Mouse (Mus musculus) heart, embryonic 12.5 days (tissue): Measurements from ENCODE around the gene Klhl7. TPM values are rescaled to one million over a fixed set of nuclear protein-coding genes. Genes with fewer than 3 reads are reported as not detected.
"Not testable (repeated sequence)": the region's sequence is repeated elsewhere in the genome, so short reads cannot be mapped to it uniquely, and the experiment has no call there.

Experiments used
- ATAC-seq: fragments of 200-750 bp; cut with Nextera tagmentation; 2 replicates; pipeline ENCODE4 v1.8.0; 2017; ENCODE audit warnings: moderate TSS enrichment, moderate library complexity; ENCODE audit not compliant: insufficient number of reproducible peaks, low FRiP score
- H3K27ac ChIP-seq: fragments of 300-500 bp; sonication (generic); 2 replicates; pipeline ENCODE4 v1.5.1; 2016; ENCODE audit warnings: mild to moderate bottlenecking, moderate library complexity; ENCODE audit not compliant: poor library complexity, severe bottlenecking
- H3K27me3 ChIP-seq: fragments of 300-500 bp; sonication (generic); replicated peaks from 2 replicates; pipeline ENCODE4 v1.6.1; 2016; ENCODE audit warnings: mild to moderate bottlenecking, moderate library complexity
- H3K36me3 ChIP-seq: fragments of 300-500 bp; sonication (generic); 2 replicates; pipeline ENCODE4 v1.6.1; 2016; ENCODE audit warnings: mild to moderate bottlenecking, moderate library complexity
- H3K4me1 ChIP-seq: fragments of 300-500 bp; sonication (generic); replicated peaks from 2 replicates; pipeline ENCODE4 v1.6.1; 2016; ENCODE audit warnings: mild to moderate bottlenecking
- H3K4me2 ChIP-seq: fragments of 300-500 bp; sonication (generic); 2 replicates; pipeline ENCODE4 v1.6.1; 2016; ENCODE audit warnings: mild to moderate bottlenecking, moderate library complexity
- H3K4me3 ChIP-seq: fragments of 300-500 bp; sonication (generic); 2 replicates; pipeline ENCODE4 v1.5.1; 2016; ENCODE audit warnings: mild to moderate bottlenecking
- H3K9ac ChIP-seq: fragments of 300-500 bp; sonication (generic); 2 replicates; pipeline ENCODE4 v1.6.1; 2016; ENCODE audit warnings: mild to moderate bottlenecking, moderate library complexity
- H3K9me3 ChIP-seq: fragments of 300-500 bp; sonication (generic); replicated peaks from 2 replicates; pipeline ENCODE4 v1.6.1; 2016; ENCODE audit warnings: mild to moderate bottlenecking, moderate library complexity
- WGBS: fragments of 180-500 bp; shearing (Covaris S2); methylation state at CpG from one replicate; pipeline ENCODE4 v1.1.7; 2016; 5-methylcytosine and 5-hydroxymethylcytosine counted together
- polyA plus RNA-seq: library from polyadenylated mRNA; unstranded; fragments of >200 nt; fragmentation: Nextera tagmentation; extraction: Ambion mirVana; gene quantifications from 2 replicates; pipeline ENCODE4 v1.2.1, GENCODE M21; 2016

The Klhl7 gene
- polyA plus RNA-seq, 1 experiment from 2014 or later: 51.1 TPM

GRCm38 (mm10) chr5:24095881-24096280, 4.5 kb upstream of the Klhl7 start:
- H3K27me3 ChIP-seq: no peaks in the 10 kb centered on the region
- H3K27ac ChIP-seq: no peak overlapping the region
- 0 out of 2 replicates have a peak, but pooled peaks cover 3% of the 10 kb centered on the region for H3K4me1 ChIP-seq
- H3K4me2 ChIP-seq: no peak overlapping the region
- H3K36me3 ChIP-seq: no peaks in the 10 kb centered on the region
- H3K9me3 ChIP-seq: no peaks in the 10 kb centered on the region
- WGBS: 52% methylated on average over 5 of the region's 5 CpGs
- no peak overlapping the region for H3K4me3 ChIP-seq
- no peak overlapping the region for H3K9ac ChIP-seq
- ATAC-seq: no peak

GRCm38 (mm10) chr5:24100810-24101311, 456 bp downstream of the Klhl7 start:
- under 1% methylated on average over 40 of the region's 46 CpGs for WGBS
- ATAC-seq: peak; percentile 89

GRCm38 (mm10) chr5:24101446-24102140, 1.2 kb downstream of the Klhl7 start:
- H3K27me3 ChIP-seq: no peaks in the 10 kb centered on the region
- H3K4me1 ChIP-seq: 0 out of 2 replicates have a peak, but pooled peaks cover 6% of the 10 kb centered on the region
- no peak for ATAC-seq
- peak overlapping the region; percentile 79 for H3K4me3 ChIP-seq
- H3K9ac ChIP-seq: peak overlapping the region; percentile 89
- H3K9me3 ChIP-seq: no peaks in the 10 kb centered on the region
- WGBS: 11% methylated on average over 8 of the region's 8 CpGs
- H3K4me2 ChIP-seq: peak overlapping the region; percentile 69
- no peaks in the 10 kb centered on the region; the same call in 1 of the 2 replicates for H3K36me3 ChIP-seq
- 0 out of 2 replicates have a peak overlapping the region, but pooled peaks have one; percentile 87 for H3K27ac ChIP-seq

More at GRCm38 (mm10) chr5:24100810-24101311, 456 bp downstream of the Klhl7 start:
- Histone ChIP-seq H3K27ac (peak overlapping the region; percentile 87), H3K9me3 (no peaks in the 10 kb centered on the region), H3K4me1 (0 out of 2 replicates have a peak, but pooled peaks cover 6% of the 10 kb centered on the region), H3K36me3 (no peaks in the 10 kb centered on the region), H3K9ac (peak overlapping the region; percentile 89), H3K4me2 (peak overlapping the region; percentile 69), H3K4me3 (peak overlapping the region; percentile 79), H3K27me3 (no peaks in the 10 kb centered on the region)

DNA sequence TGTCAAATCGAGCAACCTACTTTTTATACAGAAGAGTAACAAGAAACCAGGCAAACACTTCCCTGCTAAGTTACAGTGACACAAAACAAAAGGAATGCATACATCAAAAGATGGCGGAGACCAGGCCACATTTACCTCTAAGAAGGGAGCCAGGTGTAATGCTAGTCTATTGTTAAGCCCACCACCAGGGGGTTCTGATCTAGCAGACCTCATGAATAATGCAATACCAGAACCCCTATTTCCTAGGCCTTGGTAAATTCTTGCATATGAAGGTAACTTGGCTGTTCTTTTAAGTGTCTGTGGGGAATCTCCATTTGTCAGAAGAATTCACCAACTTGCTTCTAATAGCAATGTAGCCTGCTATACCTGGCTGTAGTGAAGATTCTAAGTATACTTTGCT, 2.8 kb downstream of the Klhl7 start:
- H3K4me2 ChIP-seq, H3K27me3 ChIP-seq, H3K9ac ChIP-seq, ATAC-seq, H3K36me3 ChIP-seq, H3K4me3 ChIP-seq, H3K4me1 ChIP-seq, H3K9me3 ChIP-seq, H3K27ac ChIP-seq: not testable (repeated sequence)
- 73% methylated on average over 2 of the region's 2 CpGs for WGBS

- ATAC-seq: no peak
- H3K9me3 ChIP-seq: no peaks in the 10 kb centered on the region
- H3K4me1 ChIP-seq: 0 out of 2 replicates have a peak, but pooled peaks cover 6% of the 10 kb centered on the region
- H3K9ac ChIP-seq: no peak overlapping the region
- WGBS: 78% methylated on average over 2 of the region's 2 CpGs
- H3K36me3 ChIP-seq: peaks cover 6% of the 10 kb centered on the region; the same call in 1 of the 2 replicates
- no peak overlapping the region for H3K4me2 ChIP-seq
- H3K27ac ChIP-seq: no peak overlapping the region
- no peak overlapping the region for H3K4me3 ChIP-seq
- no peaks in the 10 kb centered on the region for H3K27me3 ChIP-seq
Measured at GRCm38 (mm10) chr5:24103841-24104240, 3.4 kb downstream of the Klhl7 start.

GRCm38 (mm10) chr5:24107071-24107739, 6.8 kb downstream of the Klhl7 start:
- ATAC-seq: no peak
- H3K4me3 ChIP-seq: no peak overlapping the region
- no peaks in the 10 kb centered on the region for H3K27me3 ChIP-seq
- no peak overlapping the region for H3K27ac ChIP-seq
- no peaks in the 10 kb centered on the region for H3K9me3 ChIP-seq
- H3K36me3 ChIP-seq: peaks cover 15% of the 10 kb centered on the region
- 89% methylated on average over 7 of the region's 7 CpGs for WGBS
- no peak overlapping the region for H3K9ac ChIP-seq
- H3K4me1 ChIP-seq: 0 out of 2 replicates have a peak, but pooled peaks cover 3% of the 10 kb centered on the region
- no peak overlapping the region for H3K4me2 ChIP-seq

DNA sequence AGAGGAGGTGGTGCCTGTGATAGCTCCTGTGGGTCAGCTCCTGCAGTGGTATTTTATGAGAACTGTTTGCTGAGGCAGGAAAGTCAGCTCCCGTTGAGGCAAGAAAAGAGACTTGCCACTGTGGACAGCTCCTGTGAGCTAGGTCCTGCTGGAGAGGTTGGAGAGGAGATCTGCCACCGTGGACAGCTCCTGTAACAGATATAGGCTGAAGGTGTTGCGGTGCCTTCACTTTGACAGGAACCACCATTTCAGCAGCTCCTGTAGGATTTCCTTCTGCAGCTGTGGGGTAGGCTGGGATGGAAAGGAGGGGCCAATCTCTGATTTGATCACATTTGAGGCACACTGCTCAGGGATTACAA, 7.3 kb downstream of the Klhl7 start:
- no peaks in the 10 kb centered on the region for H3K9me3 ChIP-seq
- H3K36me3 ChIP-seq: peaks cover 15% of the 10 kb centered on the region
- no peak overlapping the region for H3K27ac ChIP-seq
- H3K4me3 ChIP-seq: no peak overlapping the region
- no peak for ATAC-seq
- H3K4me2 ChIP-seq: no peak overlapping the region
- 45% methylated on average over 3 of the region's 3 CpGs for WGBS
- no peak overlapping the region for H3K9ac ChIP-seq
- H3K27me3 ChIP-seq: no peaks in the 10 kb centered on the region
- 0 out of 2 replicates have a peak, but pooled peaks cover 3% of the 10 kb centered on the region for H3K4me1 ChIP-seq

DNA sequence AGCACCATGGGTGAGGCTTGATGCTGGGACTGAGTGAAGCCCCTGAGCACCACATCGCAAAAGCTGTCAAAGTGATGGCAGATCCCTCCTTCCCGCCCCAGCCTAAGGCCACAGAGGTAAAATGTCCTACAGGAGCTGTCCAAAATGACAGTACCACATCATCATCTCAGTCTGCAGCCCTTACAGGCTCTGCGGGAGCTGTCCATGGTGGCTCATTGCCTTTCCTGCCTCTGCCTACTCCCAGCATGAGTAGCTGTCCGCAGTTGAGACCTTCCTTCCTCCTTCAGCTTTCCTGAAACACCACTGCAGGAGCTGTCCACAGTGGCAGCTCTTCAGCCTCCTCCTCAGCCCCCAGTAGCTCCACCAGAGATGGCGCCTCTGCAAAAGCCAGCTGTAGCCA, 9.7 kb downstream of the Klhl7 start:
- Histone ChIP-seq H3K36me3 (peaks cover 15% of the 10 kb centered on the region), H3K27me3 (no peaks in the 10 kb centered on the region), H3K9me3 (no peaks in the 10 kb centered on the region), H3K4me1 (no peaks in the 10 kb centered on the region), H3K9ac (no peak overlapping the region), H3K27ac (no peak overlapping the region), H3K4me3 (no peak overlapping the region), H3K4me2 (no peak overlapping the region)
- WGBS: 60% methylated on average over 5 of the region's 5 CpGs
- ATAC-seq: no peak

GRCm38 (mm10) chr5:24112116-24112903, 11.9 kb downstream of the Klhl7 start:
- ATAC-seq: no peak
- Histone ChIP-seq H3K36me3 (peaks cover 15% of the 10 kb centered on the region; the same call in 1 of the 2 replicates), H3K4me2 (no peak overlapping the region), H3K27ac (no peak overlapping the region), H3K4me1 (0 out of 2 replicates have a peak, but pooled peaks cover 3% of the 10 kb centered on the region), H3K27me3 (no peaks in the 10 kb centered on the region), H3K4me3 (no peak overlapping the region), H3K9ac (no peak overlapping the region), H3K9me3 (no peaks in the 10 kb centered on the region)
- 80% methylated on average over 12 of the region's 12 CpGs for WGBS

- peaks cover 15% of the 10 kb centered on the region; the same call in 1 of the 2 replicates for H3K4me1 ChIP-seq
- H3K36me3 ChIP-seq: peaks cover 10% of the 10 kb centered on the region
- no peak overlapping the region for H3K27ac ChIP-seq
- peaks cover 4% of the 10 kb centered on the region; the same call in 1 of the 2 replicates for H3K9me3 ChIP-seq
- H3K27me3 ChIP-seq: no peaks in the 10 kb centered on the region
- H3K4me2 ChIP-seq: no peak overlapping the region
- H3K9ac ChIP-seq: no peak overlapping the region
- ATAC-seq: no peak
- H3K4me3 ChIP-seq: no peak overlapping the region
- 97% methylated on average over 2 of the region's 2 CpGs for WGBS
Measured at GRCm38 (mm10) chr5:24122221-24122620, 21.8 kb downstream of the Klhl7 start.
